Mouse (Mus musculus) CH12.LX (cell line): ENCODE measurements around the gene Myog. TPM values are rescaled to one million over a fixed set of nuclear protein-coding genes. Genes with fewer than 3 reads are reported as not detected.

Experiments
- DNase-seq: peaks from one replicate; pipeline ENCODE4 v3.0.0-alpha.2; 2013; ENCODE audit errors: extremely low read depth
- H3K27ac ChIP-seq: 2 replicates; pipeline ENCODE4 v1.5.1; 2012; ENCODE audit warnings: low read depth, mild to moderate bottlenecking, control low read depth, moderate library complexity; ENCODE audit not compliant: insufficient read depth
- H3K27me3 ChIP-seq: replicated peaks from 2 replicates; pipeline ENCODE3; 2012; ENCODE audit warnings: inconsistent platforms
- H3K36me3 ChIP-seq, 2 experiments: replicated peaks in 1 of 2; 2 replicates each; pipeline versions ENCODE3 to v1.6.1; 2012; ENCODE audit warnings: inconsistent platforms in 1 of 2, low read length in 1 of 2, mild to moderate bottlenecking in 1 of 2, mixed read lengths in 1 of 2, moderate library complexity in 1 of 2; ENCODE audit not compliant: control insufficient read depth in 1 of 2, insufficient read depth in 1 of 2
- H3K4me1 ChIP-seq, 2 experiments: 2 replicates each; pipeline ENCODE4 v1.6.1; 2012; ENCODE audit warnings: inconsistent platforms in 1 of 2, moderate library complexity in 1 of 2; ENCODE audit not compliant: insufficient read depth in 2 of 2, control insufficient read depth in 1 of 2
- H3K4me2 ChIP-seq: 2 replicates; pipeline ENCODE4 v1.6.1; 2012; ENCODE audit warnings: low read depth, mild to moderate bottlenecking, control low read depth; ENCODE audit not compliant: poor library complexity, insufficient read depth, severe bottlenecking
- H3K4me3 ChIP-seq, 3 experiments: fragments of 150-350 bp in 1 of 3; sonication (generic) in 1 of 3; replicated peaks in 1 of 3; 2 replicates each; pipeline versions ENCODE3 to v1.5.1; 2011 to 2012; ENCODE audit warnings: low read depth in 2 of 3, low read length in 2 of 3, mild to moderate bottlenecking in 2 of 3, moderate library complexity in 2 of 3, control low read depth in 1 of 3, improper control_type of control experiment in 1 of 3, inconsistent platforms in 1 of 3, mixed read lengths in 1 of 3; ENCODE audit not compliant: poor library complexity in 1 of 3
- H3K79me2 ChIP-seq: replicated peaks from 2 replicates; pipeline ENCODE4 v1.6.1; 2012; ENCODE audit warnings: mild to moderate bottlenecking, moderate library complexity; ENCODE audit not compliant: control insufficient read depth, poor library complexity, insufficient read depth, severe bottlenecking; ENCODE audit errors: extremely low read depth
- H3K9ac ChIP-seq: 2 replicates; pipeline ENCODE4 v1.6.1; 2012; ENCODE audit warnings: low read depth, mild to moderate bottlenecking, control low read depth, moderate library complexity; ENCODE audit not compliant: insufficient read depth
- H3K9me3 ChIP-seq: replicated peaks from 2 replicates; pipeline ENCODE3; 2012; ENCODE audit warnings: low read length, inconsistent platforms, mixed read lengths
- CHD2 ChIP-seq: IDR thresholded peaks from 2 replicates; pipeline ENCODE4 v1.6.1; 2011; ENCODE audit warnings: low read length, improper control_type of control experiment
- CTCF ChIP-seq, 2 experiments: IDR thresholded peaks in 1 of 2; conservative IDR thresholded peaks in 1 of 2; 2 replicates each; pipeline ENCODE4 v1.5.1; 2011 to 2012; ENCODE audit warnings: low read depth in 2 of 2, low read length in 2 of 2, improper control_type of control experiment in 1 of 2, inconsistent platforms in 1 of 2, mild to moderate bottlenecking in 1 of 2, moderate library complexity in 1 of 2
- E2F4 ChIP-seq: IDR thresholded peaks from 2 replicates; pipeline ENCODE4 v1.6.1; 2011; ENCODE audit warnings: low read depth, low read length, improper control_type of control experiment; ENCODE audit not compliant: insufficient replicate concordance
- ELF1 ChIP-seq: IDR thresholded peaks from 2 replicates; pipeline ENCODE4 v1.6.1; 2014; ENCODE audit warnings: low read depth, mild to moderate bottlenecking, inconsistent platforms, low read length, improper control_type of control experiment
- ETS1 ChIP-seq: conservative IDR thresholded peaks from 2 replicates; pipeline ENCODE4 v1.6.1; 2012; ENCODE audit warnings: low read depth, mild to moderate bottlenecking, inconsistent platforms, low read length, improper control_type of control experiment, moderate library complexity
- IRF4 ChIP-seq: IDR thresholded peaks from 2 replicates; pipeline ENCODE4 v1.6.1; 2014; ENCODE audit warnings: low read depth, mild to moderate bottlenecking, inconsistent platforms, low read length, improper control_type of control experiment
- JUND ChIP-seq: conservative IDR thresholded peaks from 2 replicates; pipeline ENCODE4 v1.6.1; 2011; ENCODE audit warnings: low read depth, low read length, improper control_type of control experiment
- KAT2A ChIP-seq: IDR thresholded peaks from 2 replicates; pipeline ENCODE4 v1.6.1; 2012; ENCODE audit warnings: low read length, improper control_type of control experiment, inconsistent platforms; ENCODE audit not compliant: insufficient replicate concordance
- MAX ChIP-seq: IDR thresholded peaks from 2 replicates; pipeline ENCODE4 v1.6.1; 2011; ENCODE audit warnings: low read length, improper control_type of control experiment
- MEF2A ChIP-seq: IDR thresholded peaks from 2 replicates; pipeline ENCODE4 v1.6.1; 2014; ENCODE audit warnings: low read depth, mild to moderate bottlenecking, inconsistent platforms, low read length, improper control_type of control experiment, borderline replicate concordance
- MXI1 ChIP-seq: IDR thresholded peaks from 2 replicates; pipeline ENCODE4 v1.6.1; 2011; ENCODE audit warnings: mild to moderate bottlenecking, low read depth, low read length, improper control_type of control experiment
- MYC ChIP-seq: IDR thresholded peaks from 2 replicates; pipeline ENCODE4 v1.6.1; 2011; ENCODE audit warnings: low read depth, mild to moderate bottlenecking, improper control_type of control experiment, low read length
- PAX5 ChIP-seq: IDR thresholded peaks from 2 replicates; pipeline ENCODE4 v1.6.1; 2012; ENCODE audit warnings: low read length, inconsistent platforms, mixed read lengths
- RCOR1 ChIP-seq: conservative IDR thresholded peaks from 2 replicates; pipeline ENCODE4 v1.6.1; 2012; ENCODE audit warnings: low read depth, mild to moderate bottlenecking, inconsistent platforms, low read length, improper control_type of control experiment
- USF2 ChIP-seq: conservative IDR thresholded peaks from 2 replicates; pipeline ENCODE4 v1.6.1; 2011; ENCODE audit warnings: low read depth, low read length, improper control_type of control experiment
- ZC3H11A ChIP-seq: IDR thresholded peaks from 2 replicates; pipeline ENCODE4 v1.6.1; 2012; ENCODE audit warnings: low read depth, mild to moderate bottlenecking, inconsistent platforms, low read length, improper control_type of control experiment
- ZMIZ1 ChIP-seq: IDR thresholded peaks from 2 replicates; pipeline ENCODE4 v1.6.1; 2012; ENCODE audit warnings: low read depth, mild to moderate bottlenecking, inconsistent platforms, low read length, improper control_type of control experiment
- dilution Hi-C: fragments of 300-500 bp; cut with MboI; formaldehyde crosslinking; loops from 2 replicates; pipeline ENCODE4 v1.14.3; 2020; ENCODE audit warnings: low sequenced_read_pairs; ENCODE audit not compliant: extremely low pct_unique_long_range_greater_than_20kb, extremely low pct_ligation_motif_present
- in situ Hi-C: fragments of 300-500 bp; cut with MboI; formaldehyde crosslinking; loops from 3 replicates; pipeline ENCODE4 v1.14.3; 2019; ENCODE audit warnings: low sequenced_read_pairs, low pct_ligation_motif_present, low pct_unique_long_range_greater_than_20kb, mixed read lengths
- polyA plus RNA-seq: library from polyadenylated mRNA; unstranded; fragments of >175 nt; gene quantifications from 2 replicates; pipeline ENCODE4 v1.2.1, GENCODE M21; 2012; ENCODE audit warnings: low read depth; ENCODE audit not compliant: insufficient read length
- total RNA-seq, 2 experiments: library from RNA; depleted of rRNA; stranded (reverse); fragments of 300-350 nt in 1 of 2; fragments of >200 nt in 1 of 2; gene quantifications; 2 replicates each; pipeline ENCODE4 v1.2.3; 2012 to 2014

Gene Myog
- total and polyA plus RNA-seq, 3 experiments, result not detected

DNA sequence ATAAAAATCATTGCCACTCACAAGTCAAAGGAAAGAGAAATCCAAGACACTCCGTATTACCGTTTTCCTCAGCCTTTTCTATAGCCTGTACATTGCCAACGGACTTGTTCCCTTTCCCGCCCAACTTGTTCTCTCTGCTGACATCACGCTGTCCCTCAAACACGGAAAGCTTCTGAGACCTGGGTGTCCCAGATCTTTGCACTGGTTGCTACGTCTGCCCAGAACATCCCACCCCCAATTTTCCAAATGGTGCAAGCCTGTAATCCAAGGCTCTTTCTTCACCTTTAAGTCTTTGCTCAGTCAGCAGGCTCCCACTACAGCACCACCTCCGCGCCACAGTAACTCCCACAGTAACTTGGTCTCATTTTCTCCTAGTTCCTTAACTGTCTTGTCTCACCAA, 15.2 kb downstream of the Myog start:
- dilution Hi-C loops (no loop called here), in situ Hi-C loops (loop anchor here (25.0 kb wide), 1 partner anchor 393 kb away; the partner anchor contains the start of genes Optc and Prelp)
- no peak overlapping the region for H3K9ac ChIP-seq
- H3K36me3 ChIP-seq, result no peaks in the 10 kb centered on the region
- H3K27ac ChIP-seq, result no peak overlapping the region
- H3K9me3 ChIP-seq, result no peaks in the 10 kb centered on the region
- no peak overlapping the region for H3K4me3 ChIP-seq
- no peak overlapping the region for H3K4me2 ChIP-seq
- H3K79me2 ChIP-seq, result no peaks in the 10 kb centered on the region
- peaks cover 8 to 52% of the 10 kb centered on the region in 2 experiments for H3K4me1 ChIP-seq
- TF ChIP-seq MYC, result no peak
- TF ChIP-seq IRF4, result no peak
- TF ChIP-seq ZMIZ1, result no peak
- no peak for TF ChIP-seq RCOR1
- TF ChIP-seq, all 38 proteins: peak for 0
- H3K27me3 ChIP-seq, result no peaks in the 10 kb centered on the region
- DNase-seq, result no peak

DNA sequence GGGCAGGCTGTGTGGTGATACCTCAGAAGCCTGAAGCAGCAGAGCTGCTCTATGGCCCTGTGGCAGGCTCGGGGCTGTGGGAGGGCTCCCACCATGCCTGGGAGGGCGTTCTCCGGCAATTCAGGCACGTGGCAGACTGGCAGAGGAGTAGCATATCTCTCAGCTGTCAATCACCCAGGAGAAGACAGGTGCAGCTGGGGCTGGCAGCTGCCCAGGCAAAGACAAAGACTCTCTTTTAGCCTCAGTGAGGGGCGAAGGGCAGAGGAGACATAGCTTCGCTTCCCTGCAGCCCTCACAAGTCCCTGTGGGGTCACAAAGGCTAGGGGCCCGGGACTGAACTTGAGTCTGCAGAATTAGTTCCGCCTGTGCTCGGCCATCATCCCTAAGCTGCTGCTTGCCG, 17.6 kb downstream of the Myog start:
- peaks cover 7 to 35% of the 10 kb centered on the region in 2 experiments for H3K4me1 ChIP-seq
- H3K27me3 ChIP-seq, result no peaks in the 10 kb centered on the region
- no peak overlapping the region for H3K4me2 ChIP-seq
- no peaks in the 10 kb centered on the region for H3K79me2 ChIP-seq
- TF ChIP-seq PAX5, result no peak
- no peak for TF ChIP-seq ETS1
- no peak for TF ChIP-seq MEF2A
- no peak for TF ChIP-seq MXI1
- no peak for TF ChIP-seq E2F4
- TF ChIP-seq USF2, result no peak
- no peak for TF ChIP-seq ZC3H11A
- no peak for TF ChIP-seq ELF1
- no peak for TF ChIP-seq JUND
- no peak for TF ChIP-seq MAX
- TF ChIP-seq KAT2A, result no peak
- no peak for TF ChIP-seq CTCF (conservative IDR thresholded peaks at IDR 0.05 in 1 of 2, IDR thresholded peaks at IDR 0.05 in 1 of 2; ENCODE audit: low read depth in 2 of 2, low read length in 2 of 2)
- no peak for TF ChIP-seq CHD2
- no peak overlapping the region for H3K27ac ChIP-seq
- H3K36me3 ChIP-seq, result no peaks in the 10 kb centered on the region
- H3K9me3 ChIP-seq, result no peaks in the 10 kb centered on the region
- dilution Hi-C loops, result no loop called here
- in situ Hi-C loops, result loop anchor here (25.0 kb wide), 1 partner anchor 395 kb away; the partner anchor contains the start of genes Optc and Prelp
- H3K4me3 ChIP-seq, result no peak overlapping the region
- H3K9ac ChIP-seq, result no peak overlapping the region
- no peak for DNase-seq
